Mouse (Mus musculus) hindbrain, embryonic 16.5 days (tissue): ENCODE data around the gene Tfb2m. TPM values are rescaled to one million over a fixed set of nuclear protein-coding genes. Genes with fewer than 3 reads are reported as not detected.

Source experiments
- ATAC-seq: fragments of 200-750 bp; cut with Nextera tagmentation; 2 replicates; pipeline ENCODE4 v1.8.0; 2017; ENCODE audit warnings: moderate TSS enrichment, moderate library complexity
- H3K27ac ChIP-seq: fragments of 300-500 bp; sonication (generic); 2 replicates; pipeline ENCODE4 v1.5.1; 2014; ENCODE audit warnings: low read depth, mild to moderate bottlenecking, control low read depth, low read length, moderate library complexity
- H3K27me3 ChIP-seq: fragments of 300-500 bp; sonication (generic); replicated peaks from 2 replicates; pipeline ENCODE4 v1.6.1; 2014; ENCODE audit warnings: low read length; ENCODE audit not compliant: control insufficient read depth, insufficient read depth
- H3K36me3 ChIP-seq: fragments of 300-500 bp; sonication (generic); 2 replicates; pipeline ENCODE4 v1.6.1; 2014; ENCODE audit warnings: mild to moderate bottlenecking, low read length, moderate library complexity, mixed read lengths; ENCODE audit not compliant: control insufficient read depth, insufficient read depth
- H3K4me1 ChIP-seq: fragments of 300-500 bp; sonication (generic); 2 replicates; pipeline ENCODE4 v1.6.1; 2014; ENCODE audit warnings: low read depth, low read length; ENCODE audit not compliant: control insufficient read depth, insufficient read depth
- H3K4me2 ChIP-seq: fragments of 300-500 bp; sonication (generic); 2 replicates; pipeline ENCODE4 v1.6.1; 2014; ENCODE audit warnings: mild to moderate bottlenecking, low read length, control low read depth, moderate library complexity
- H3K4me3 ChIP-seq: fragments of 300-500 bp; sonication (generic); 2 replicates; pipeline ENCODE4 v1.5.1; 2014; ENCODE audit warnings: mild to moderate bottlenecking, low read length, control low read depth, moderate library complexity
- H3K9ac ChIP-seq: fragments of 300-500 bp; sonication (generic); 2 replicates; pipeline ENCODE4 v1.6.1; 2014; ENCODE audit warnings: low read depth, mild to moderate bottlenecking, control low read depth, low read length, moderate library complexity
- H3K9me3 ChIP-seq: fragments of 300-500 bp; sonication (generic); 2 replicates; pipeline ENCODE4 v1.6.1; 2014; ENCODE audit warnings: mild to moderate bottlenecking, low read length, moderate library complexity; ENCODE audit not compliant: control insufficient read depth
- WGBS: fragments of 180-500 bp; shearing (Covaris S2); extraction: QIAGEN DNeasy Blood & Tissue Kit; methylation state at CpG from one replicate; pipeline ENCODE4 v1.1.7; 2014; 5-methylcytosine and 5-hydroxymethylcytosine counted together
- polyA plus RNA-seq: library from polyadenylated mRNA; unstranded; fragments of >200 nt; fragmentation: Nextera tagmentation; extraction: Ambion mirVana; gene quantifications from 2 replicates; pipeline ENCODE4 v1.2.1, GENCODE M21; 2015

The Tfb2m gene
- polyA plus RNA-seq, 1 experiment from 2014 or later = 28.2 TPM

GRCm38 (mm10) chr1:179551336-179551735 lies 5.3 kb upstream of the Tfb2m start:
- no peak overlapping the region for H3K4me2 ChIP-seq
- no peaks in the 10 kb centered on the region for H3K9me3 ChIP-seq
- H3K9ac ChIP-seq = no peak overlapping the region
- peaks cover 14% of the 10 kb centered on the region for H3K4me1 ChIP-seq
- no peak overlapping the region for H3K27ac ChIP-seq
- H3K36me3 ChIP-seq = no peaks in the 10 kb centered on the region
- H3K27me3 ChIP-seq = no peaks in the 10 kb centered on the region
- 95% methylated on average over 3 of the region's 3 CpGs for whole genome bisulfite sequencing
- no peak overlapping the region for H3K4me3 ChIP-seq
- no peak for ATAC-seq

DNA sequence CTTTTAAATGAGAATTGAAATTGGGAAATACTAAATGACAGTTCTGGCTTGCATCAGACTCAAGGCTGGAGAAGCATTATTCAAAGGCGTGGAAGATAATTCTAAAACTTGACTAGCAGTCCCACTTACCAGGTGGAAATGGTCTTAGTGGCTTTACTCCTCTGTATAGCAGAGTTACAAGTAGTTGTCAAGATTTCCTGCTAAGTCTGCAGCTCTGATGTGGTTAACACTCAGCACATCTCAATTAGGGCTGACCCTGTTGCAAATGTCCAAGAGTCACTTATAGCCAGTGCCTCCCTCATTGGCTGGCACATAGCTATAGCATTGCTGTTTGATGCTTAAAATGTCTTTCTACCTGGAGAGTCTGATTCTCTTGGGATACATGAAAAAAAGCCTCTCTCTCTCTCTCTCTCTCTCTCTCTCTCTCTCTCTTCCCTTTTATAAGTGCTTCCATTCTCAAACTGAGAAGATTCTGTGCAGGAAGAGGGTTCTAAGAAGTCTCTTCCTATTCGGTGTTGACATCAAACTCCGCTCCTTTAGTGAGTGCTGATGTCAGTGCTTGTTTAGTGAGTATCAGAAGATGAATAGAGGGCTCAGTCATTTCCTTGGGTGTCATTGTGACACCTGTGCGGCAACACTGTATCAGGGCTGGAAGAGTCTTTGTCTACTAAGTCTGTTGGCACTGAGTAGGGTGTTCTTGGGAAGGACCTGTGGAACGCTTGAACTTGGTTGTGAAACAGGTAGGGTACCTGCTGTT lies 3.1 kb upstream of the Tfb2m start:
- no peaks in the 10 kb centered on the region for H3K9me3 ChIP-seq
- no peaks in the 10 kb centered on the region for H3K36me3 ChIP-seq
- H3K27ac ChIP-seq = no peak overlapping the region
- ATAC-seq = no peak
- no peak overlapping the region for H3K4me3 ChIP-seq
- peaks cover 26% of the 10 kb centered on the region for H3K4me1 ChIP-seq
- H3K9ac ChIP-seq = no peak overlapping the region
- 91% methylated on average over 5 of the region's 5 CpGs for WGBS
- no peaks in the 10 kb centered on the region for H3K27me3 ChIP-seq
- H3K4me2 ChIP-seq = no peak overlapping the region

DNA sequence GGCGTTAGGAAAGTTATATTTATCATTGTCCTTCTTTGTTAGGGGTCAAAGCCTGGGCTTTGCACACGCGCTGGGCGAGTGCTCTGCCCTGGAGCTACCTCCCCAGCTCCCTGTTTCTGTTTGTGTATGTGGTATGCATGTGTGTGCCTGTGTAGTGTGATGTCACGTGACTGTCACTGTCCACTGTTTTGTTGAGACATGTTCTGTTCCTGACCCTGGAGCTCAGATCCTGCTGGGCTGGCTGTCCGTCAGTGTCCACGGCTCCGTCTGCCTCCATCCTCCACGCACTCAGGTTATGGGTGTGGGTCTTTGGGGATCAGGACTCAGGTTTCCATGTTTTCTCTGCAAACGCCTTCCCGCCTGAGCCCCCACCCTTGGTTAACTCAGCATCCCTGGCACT lies 2.2 kb upstream of the Tfb2m start:
- no peak for ATAC-seq
- H3K36me3 ChIP-seq = peaks cover under 1% of the 10 kb centered on the region; the same call in 1 of the 2 replicates
- H3K4me1 ChIP-seq = peaks cover 26% of the 10 kb centered on the region
- H3K27me3 ChIP-seq = no peaks in the 10 kb centered on the region
- no peaks in the 10 kb centered on the region for H3K9me3 ChIP-seq
- H3K4me2 ChIP-seq = peak overlapping the region; percentile 29
- H3K4me3 ChIP-seq = no peak overlapping the region
- H3K27ac ChIP-seq = no peak overlapping the region
- H3K9ac ChIP-seq = no peak overlapping the region
- WGBS = 65% methylated on average over 11 of the region's 11 CpGs

DNA sequence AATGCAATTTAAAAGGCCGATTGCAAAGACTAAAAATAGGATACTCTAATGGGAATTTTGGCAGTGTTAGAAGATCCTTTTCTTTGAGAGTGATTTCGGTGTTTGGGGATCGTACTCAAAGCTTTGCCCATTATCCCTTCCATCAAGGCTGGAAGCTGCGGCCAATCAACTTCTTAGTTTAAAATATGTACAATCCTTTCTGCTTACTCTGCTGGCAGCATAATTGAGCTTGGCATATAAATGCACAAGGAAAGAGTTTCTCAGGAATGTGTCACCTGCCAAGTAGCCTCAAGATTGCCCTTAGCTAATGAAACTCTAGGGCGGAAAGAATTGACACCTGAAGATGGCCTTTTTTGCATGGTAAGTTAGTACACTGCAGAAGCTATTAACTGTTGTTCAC lies 1.1 kb upstream of the Tfb2m start:
- Histone ChIP-seq H3K9me3 (no peaks in the 10 kb centered on the region), H3K27ac (peak overlapping the region; percentile 46; the same call in 1 of the 2 replicates), H3K4me3 (peak overlapping the region; percentile 88), H3K4me1 (peaks cover 26% of the 10 kb centered on the region), H3K27me3 (no peaks in the 10 kb centered on the region), H3K4me2 (peak overlapping the region; percentile 84), H3K36me3 (peaks cover 3% of the 10 kb centered on the region; the same call in 1 of the 2 replicates), H3K9ac (peak overlapping the region; percentile 33)
- WGBS = 9% methylated on average over 5 of the region's 5 CpGs
- ATAC-seq = no peak

DNA sequence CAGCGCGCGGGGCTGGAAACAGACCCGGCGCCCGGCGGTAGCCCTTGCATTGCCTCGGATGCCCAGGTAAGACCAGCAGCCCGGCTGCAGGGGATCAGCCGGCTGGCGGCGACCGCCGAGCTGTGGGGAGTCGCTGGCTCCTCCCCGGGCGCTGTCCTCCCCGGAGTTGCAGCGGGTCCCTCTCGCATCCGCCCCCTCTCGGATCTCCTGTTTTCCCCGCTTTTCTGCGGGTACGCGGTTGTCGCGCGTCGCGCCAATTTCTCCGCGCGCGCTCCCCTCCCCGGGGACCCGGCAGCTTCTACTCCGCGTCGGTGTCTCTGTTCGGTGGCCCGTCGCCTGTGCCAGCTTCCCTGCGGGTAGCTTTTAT lies 467 bp upstream of the Tfb2m start:
- WGBS = under 1% methylated on average over 35 of the region's 44 CpGs
- peaks cover 26% of the 10 kb centered on the region for H3K4me1 ChIP-seq
- no peaks in the 10 kb centered on the region for H3K27me3 ChIP-seq
- peak overlapping the region; percentile 97 for H3K27ac ChIP-seq
- H3K4me3 ChIP-seq = peak overlapping the region; percentile 88
- peak overlapping the region; percentile 84 for H3K4me2 ChIP-seq
- peak overlapping the region; percentile 91 for H3K9ac ChIP-seq
- peak; percentile 85 for ATAC-seq
- peaks cover 3% of the 10 kb centered on the region; the same call in 1 of the 2 replicates for H3K36me3 ChIP-seq
- H3K9me3 ChIP-seq = no peaks in the 10 kb centered on the region

- no peak overlapping the region for H3K4me3 ChIP-seq
- WGBS = 56% methylated on average over 3 of the region's 3 CpGs
- H3K9me3 ChIP-seq = no peaks in the 10 kb centered on the region
- H3K27ac ChIP-seq = no peak overlapping the region
- H3K4me2 ChIP-seq = no peak overlapping the region
- H3K27me3 ChIP-seq = no peaks in the 10 kb centered on the region
- peaks cover 13% of the 10 kb centered on the region for H3K4me1 ChIP-seq
- H3K9ac ChIP-seq = no peak overlapping the region
- peaks cover 8% of the 10 kb centered on the region; the same call in 1 of the 2 replicates for H3K36me3 ChIP-seq
- no peak for ATAC-seq
Observed at GRCm38 (mm10) chr1:179541502-179541901, 4.6 kb downstream of the Tfb2m start.

DNA sequence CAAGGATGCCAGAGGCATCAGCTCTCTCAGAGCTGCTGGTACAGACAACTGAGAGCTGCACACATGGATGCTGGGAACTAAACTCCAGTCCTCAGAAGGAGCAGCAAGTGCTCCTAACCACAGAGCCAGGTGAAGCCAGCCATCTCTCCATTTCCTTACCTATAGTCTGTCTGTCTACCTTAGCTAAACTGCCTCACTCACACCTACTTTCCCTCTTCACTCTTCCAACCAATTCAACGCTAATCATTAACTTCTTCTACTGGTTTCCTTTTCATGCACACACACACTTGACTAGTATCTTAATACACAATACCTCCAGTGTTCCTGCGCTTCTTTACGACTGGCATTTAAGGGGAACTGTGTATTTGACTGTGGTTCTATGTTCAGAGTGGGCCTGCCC lies 6.2 kb downstream of the Tfb2m start:
- no peak overlapping the region for H3K4me2 ChIP-seq
- H3K27ac ChIP-seq = no peak overlapping the region
- H3K4me3 ChIP-seq = no peak overlapping the region
- H3K9ac ChIP-seq = no peak overlapping the region
- ATAC-seq = no peak
- 91% methylated on average over 3 of the region's 3 CpGs for WGBS
- H3K9me3 ChIP-seq = no peaks in the 10 kb centered on the region
- H3K36me3 ChIP-seq = peaks cover 8% of the 10 kb centered on the region; the same call in 1 of the 2 replicates
- H3K27me3 ChIP-seq = no peaks in the 10 kb centered on the region
- peaks cover 7% of the 10 kb centered on the region for H3K4me1 ChIP-seq

DNA sequence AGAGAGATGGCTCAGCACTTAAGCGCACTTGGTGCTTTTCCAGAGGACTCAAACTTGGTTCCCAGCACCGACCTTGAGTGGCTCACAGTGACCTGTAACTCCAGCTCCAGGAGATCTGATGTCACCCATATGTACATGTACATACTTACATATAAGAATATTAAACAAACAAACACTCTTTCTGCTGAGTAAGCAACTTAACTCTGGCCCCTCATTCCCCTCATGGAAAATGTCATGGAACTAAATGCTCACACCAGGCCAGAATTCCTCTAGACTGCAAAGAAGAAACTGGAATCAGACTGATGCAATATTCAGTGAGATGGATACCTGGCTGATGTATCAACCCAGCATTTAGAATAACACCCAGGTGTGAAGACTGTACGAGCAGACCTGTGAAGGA lies 7.0 kb downstream of the Tfb2m start:
- no peak overlapping the region for H3K4me2 ChIP-seq
- ATAC-seq = no peak
- no peaks in the 10 kb centered on the region for H3K9me3 ChIP-seq
- no peak overlapping the region for H3K27ac ChIP-seq
- H3K9ac ChIP-seq = no peak overlapping the region
- H3K4me3 ChIP-seq = no peak overlapping the region
- no peaks in the 10 kb centered on the region for H3K4me1 ChIP-seq
- H3K36me3 ChIP-seq = peaks cover 8% of the 10 kb centered on the region; the same call in 1 of the 2 replicates
- 91% methylated on average over 3 of the region's 3 CpGs for WGBS
- H3K27me3 ChIP-seq = no peaks in the 10 kb centered on the region

- H3K9me3 ChIP-seq = no peaks in the 10 kb centered on the region
- H3K36me3 ChIP-seq = no peaks in the 10 kb centered on the region
- no peaks in the 10 kb centered on the region for H3K27me3 ChIP-seq
- no peak overlapping the region for H3K27ac ChIP-seq
- no peak for ATAC-seq
- no peak overlapping the region for H3K4me2 ChIP-seq
- H3K4me3 ChIP-seq = no peak overlapping the region
- no peak overlapping the region for H3K9ac ChIP-seq
- H3K4me1 ChIP-seq = peaks cover 9% of the 10 kb centered on the region
- WGBS = 82% methylated on average over 3 of the region's 3 CpGs
Observed at GRCm38 (mm10) chr1:179519901-179520300, 26.2 kb downstream of the Tfb2m start.
